Mouse (Mus musculus) cerebellum, adult 8-10 months (tissue): Measurements from ENCODE around the gene Plekha3.
A peak's percentile ranks its signal among the peaks of the same experiment; 100 is the strongest.

Experiments
- DNase-seq: peaks from one replicate; pipeline ENCODE4 v3.0.0; 2022

Plekha3 gene

DNA sequence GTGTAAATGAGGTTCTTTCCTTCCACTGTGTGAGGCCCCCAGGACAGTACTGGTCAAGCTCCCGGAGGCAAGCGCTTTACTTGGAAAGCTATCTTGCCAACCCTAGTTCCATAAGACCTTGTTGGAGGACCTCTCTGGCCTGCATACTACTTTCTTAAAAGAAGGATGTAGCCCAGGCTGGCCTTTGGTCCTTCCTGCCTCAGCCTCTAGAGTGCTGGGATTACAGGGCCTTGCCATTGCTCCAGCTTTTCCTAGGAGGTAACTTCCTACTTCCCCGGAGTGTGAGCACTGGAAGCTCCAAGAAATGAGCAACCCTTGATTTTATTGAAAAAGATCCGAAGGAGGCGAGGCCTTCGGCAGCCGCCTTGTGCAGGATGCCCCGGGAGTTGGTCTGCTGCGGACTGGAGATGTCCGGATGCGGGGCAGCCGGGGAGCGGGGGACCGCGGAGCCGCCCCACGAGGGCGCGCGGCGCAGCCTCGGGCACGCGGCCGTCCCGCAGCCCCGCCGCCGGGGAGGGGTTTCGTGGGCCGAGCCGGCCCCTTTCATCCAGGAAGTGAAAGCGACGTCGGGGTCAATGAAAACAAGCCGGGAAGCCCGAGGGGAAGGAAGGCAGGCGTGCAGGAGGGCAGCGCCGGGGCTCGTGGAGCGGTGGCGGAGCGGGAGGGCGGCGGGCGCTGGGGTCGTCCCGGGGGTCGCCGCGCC, at the start of gene Plekha3:
Gene Plekha3, plus strand, starts transcription at position 557 of the 703 bp plus-strand sequence.
- DNase-seq = peak; percentile 82

DNA sequence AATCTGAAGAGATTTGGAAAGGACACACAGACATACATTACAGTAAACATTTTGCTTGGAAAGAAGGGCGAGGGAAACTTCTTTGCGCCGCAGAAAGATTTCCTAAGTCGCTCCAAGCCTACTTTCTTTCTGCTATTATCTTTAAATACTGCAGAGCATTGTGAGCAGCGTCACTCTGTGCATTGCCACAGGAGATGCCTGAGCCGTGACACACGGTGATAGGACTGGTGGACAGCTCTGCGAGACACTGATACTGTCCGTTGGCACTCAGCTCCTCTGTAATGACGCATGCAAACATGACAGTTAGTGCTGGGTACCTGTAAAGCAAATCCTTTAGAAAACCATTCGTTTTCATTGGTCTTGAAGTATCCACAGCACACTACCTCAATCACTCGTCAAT, 44.8 kb upstream of the Plekha3 start:
- DNase-seq = no peak

DNA sequence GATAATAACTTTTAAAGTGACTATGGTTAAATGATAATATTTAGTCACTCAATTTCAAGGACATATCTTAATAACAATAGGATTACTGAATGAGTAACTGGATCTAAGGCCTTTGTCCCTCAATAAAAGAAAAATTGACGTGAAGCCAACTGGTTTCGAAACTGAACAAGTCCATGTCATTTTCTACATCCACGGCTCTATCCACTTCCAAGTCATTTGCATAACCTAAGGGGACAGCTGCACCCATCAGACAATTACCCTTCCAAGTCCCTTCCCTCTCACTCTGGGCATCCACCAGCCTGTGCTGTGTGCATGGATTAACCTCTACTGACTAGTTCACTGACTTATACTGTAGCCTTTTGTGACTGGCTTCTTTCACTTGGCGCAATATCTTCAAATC, 43.5 kb upstream of the Plekha3 start:
- no peak for DNase-seq

DNA sequence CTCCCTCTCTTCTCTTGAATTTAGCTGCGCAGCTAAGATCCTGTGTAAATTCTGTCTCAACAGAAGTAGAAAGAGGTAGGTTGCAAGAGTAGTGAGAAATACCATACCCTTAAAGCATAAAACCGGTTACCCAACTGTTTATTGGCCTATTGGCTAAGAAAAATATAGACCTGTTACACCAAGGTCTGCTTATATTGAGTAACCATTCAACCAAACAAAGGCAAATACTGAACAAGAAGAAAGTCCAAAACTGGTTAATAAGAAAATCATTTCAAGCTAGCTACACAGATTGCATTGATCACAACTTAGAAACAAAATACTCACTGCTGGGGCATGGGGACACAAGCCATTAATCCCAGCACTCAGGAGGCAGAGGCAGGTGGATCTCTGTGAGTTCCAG, 35.4 kb upstream of the Plekha3 start:
- no peak for DNase-seq

DNA sequence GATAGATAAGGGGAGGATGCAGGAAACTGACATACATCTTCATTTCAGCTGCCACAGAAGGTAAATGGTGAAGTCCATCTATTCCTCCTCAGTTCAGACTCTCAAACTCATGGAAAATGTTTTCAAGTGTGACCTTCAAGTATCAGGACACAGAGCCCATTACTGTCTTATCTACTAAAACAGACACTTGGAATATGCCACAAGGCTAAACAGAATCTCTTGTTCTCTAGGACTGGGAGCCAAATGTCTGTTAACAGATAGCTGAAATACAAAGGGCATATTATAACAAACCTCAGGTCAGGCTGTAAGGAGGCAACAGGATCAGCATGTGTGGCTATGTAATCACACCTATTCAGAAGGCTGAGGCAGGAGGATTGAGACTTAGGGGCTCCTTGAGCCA, 31.3 kb upstream of the Plekha3 start:
- no peak for DNase-seq

DNA sequence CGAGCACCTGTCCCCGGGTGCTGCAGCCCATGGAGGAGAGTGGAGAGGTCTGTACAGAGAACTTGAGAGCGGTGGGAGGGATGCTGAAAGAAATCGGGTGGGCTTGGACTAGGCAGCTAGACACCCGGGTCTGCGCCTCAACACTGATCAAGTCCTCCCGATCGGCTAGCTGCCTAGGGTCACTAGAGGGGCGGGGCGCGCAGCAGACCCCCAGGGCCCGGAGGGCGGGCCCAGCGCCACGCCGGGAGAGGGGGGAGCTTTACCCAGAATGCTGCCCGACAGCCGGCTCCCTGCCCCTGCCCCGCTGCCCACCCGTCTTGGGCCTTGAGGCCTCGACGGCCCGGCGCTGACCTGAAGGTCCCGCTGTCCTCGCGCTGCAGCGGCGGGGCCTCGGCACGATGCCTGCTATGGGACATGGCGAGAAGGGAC, 27.6 kb upstream of the Plekha3 start:
- DNase-seq = peak; percentile 34

DNA sequence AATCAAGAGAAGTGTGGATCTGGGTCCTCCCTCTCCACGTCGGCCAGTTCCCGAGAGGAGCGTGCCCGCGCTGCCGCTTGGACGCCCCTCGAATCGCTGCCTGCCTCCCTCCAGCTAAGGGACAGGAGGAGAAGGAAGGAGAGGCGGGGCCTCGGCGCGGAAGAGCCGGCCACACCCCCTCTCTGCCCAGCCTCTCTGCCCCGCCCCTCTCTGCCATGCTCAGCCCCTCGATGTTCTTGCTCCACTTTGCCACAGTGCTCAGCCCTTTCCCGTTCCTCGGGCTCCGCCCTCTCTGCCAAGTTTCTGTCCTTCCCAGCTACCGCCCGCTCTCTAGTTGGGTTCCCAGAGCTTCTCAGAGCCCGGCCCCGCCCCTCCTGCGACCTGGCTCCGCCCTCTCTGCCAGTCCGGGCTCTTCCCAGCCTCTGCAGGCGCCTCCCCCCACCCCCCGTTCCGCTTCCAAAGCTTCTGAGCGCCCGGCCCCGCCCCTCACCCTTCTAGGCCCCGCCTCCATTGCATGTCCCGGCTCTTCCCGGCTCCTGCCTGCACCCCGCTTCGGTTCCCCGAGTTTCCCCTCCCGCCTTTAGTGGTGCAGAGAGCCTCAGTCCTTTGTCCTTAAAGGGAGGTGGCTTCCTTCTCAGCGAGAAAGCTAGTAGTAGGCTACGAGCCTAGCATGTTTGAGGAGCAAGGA, 27.1 kb upstream of the Plekha3 start, which contains the start of the genes Prkra and Pjvk:
Gene Prkra, minus strand, starts transcription at position 133 of the 688 bp plus-strand sequence.
Gene Pjvk, plus strand, starts transcription at position 594 of the 688 bp plus-strand sequence.
- peak; percentile 99 for DNase-seq

DNA sequence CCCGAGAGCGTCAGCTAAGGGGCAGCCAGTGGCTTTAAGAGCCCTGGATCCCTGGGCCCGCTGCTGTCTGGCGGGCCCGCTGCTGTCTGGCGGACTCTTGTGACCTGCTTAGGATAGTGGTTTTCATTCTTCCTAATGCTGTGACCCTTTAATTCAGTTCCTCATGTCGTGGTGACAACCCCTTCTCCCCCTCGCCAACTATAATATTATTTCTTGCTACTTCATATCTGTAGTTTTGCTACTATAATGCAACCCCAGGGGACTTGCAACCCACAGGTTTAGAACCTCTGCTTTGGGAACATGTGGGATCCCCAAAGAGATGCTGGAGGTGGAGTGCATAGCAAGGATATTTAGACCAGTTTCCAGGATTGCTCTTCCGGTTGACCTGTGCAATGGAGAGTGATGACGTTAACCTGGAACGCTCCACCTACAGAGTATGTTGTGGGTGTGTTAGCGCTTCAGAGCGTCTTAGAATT, 26.4 kb upstream of the Plekha3 start:
- peak; percentile 36 for DNase-seq

DNA sequence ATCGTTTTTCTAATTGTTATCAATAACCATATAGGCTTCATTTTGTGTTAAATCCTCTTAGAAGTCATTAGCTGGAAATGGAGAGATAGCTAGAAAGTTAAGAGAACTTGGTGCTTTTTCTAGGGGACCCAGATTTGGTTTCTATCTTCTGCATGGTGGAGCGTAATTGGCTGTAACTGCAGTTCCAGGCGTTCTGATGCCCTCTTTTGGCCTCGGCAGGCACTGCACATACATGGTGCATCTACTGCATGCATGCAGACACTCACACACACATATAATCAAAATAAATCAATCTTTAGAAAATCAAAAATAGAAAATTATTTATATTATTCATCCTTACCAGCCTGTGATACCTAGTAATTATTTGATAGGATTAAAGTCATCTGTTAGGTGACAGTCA, 22.0 kb upstream of the Plekha3 start:
- DNase-seq = no peak

DNA sequence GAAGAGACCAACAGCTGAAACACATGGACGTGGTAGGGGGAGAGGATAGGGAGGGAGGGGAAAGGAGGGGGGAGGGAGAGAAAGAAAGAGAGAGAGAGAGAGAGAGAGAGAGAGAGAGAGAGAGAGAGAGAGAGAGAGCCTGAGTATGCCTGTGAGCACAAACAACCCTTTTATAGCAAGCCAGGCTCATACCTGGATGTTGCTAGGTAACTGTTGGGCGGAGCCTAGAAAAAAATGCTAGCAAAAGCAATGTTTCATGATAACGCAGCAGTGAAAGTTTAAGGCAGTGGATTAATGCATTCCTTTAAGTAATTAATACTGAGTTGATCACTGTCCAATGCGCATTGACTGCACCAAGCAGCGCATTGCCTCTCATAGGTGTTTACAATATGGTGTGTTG, 20.4 kb upstream of the Plekha3 start:
- DNase-seq = no peak

DNA sequence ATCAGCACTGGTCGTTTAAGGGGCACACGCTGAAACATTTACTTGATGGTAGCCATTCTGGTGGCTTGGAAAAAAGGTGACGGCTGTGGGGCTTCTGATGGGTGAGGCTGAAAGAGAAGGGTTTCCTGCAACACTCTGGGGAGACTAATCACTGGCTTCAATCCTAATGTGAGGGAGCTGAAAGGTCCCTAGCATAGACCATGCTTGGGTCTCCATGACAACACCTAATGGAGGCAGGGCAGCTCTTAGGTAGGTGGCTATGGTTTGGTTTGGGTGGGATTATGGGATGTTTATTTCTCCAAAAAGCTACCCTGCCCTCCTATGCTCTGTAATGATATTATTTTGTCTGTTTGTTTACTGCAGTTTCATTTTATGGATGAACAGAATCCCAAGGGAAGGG, 19.6 kb upstream of the Plekha3 start:
- no peak for DNase-seq

DNA sequence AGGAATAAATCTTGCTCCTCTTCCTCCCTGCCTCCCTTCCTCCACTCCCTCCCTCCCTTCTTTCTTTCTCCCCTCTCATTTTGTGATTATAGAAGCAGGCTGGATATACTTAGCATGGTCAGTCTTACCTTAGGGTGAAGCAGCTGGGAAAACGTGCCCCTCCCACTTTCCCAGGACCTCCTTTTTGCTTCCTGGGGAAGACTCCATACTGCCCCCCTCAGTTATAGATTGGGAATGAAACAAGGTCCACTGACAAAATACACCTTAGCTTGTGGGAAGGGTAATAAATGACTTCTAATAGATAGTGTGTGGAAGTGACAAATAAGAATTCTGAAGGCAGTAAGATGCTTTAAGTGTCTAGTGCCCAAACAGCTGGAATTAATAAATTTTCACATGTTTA, 19.1 kb upstream of the Plekha3 start:
- DNase-seq = no peak

DNA sequence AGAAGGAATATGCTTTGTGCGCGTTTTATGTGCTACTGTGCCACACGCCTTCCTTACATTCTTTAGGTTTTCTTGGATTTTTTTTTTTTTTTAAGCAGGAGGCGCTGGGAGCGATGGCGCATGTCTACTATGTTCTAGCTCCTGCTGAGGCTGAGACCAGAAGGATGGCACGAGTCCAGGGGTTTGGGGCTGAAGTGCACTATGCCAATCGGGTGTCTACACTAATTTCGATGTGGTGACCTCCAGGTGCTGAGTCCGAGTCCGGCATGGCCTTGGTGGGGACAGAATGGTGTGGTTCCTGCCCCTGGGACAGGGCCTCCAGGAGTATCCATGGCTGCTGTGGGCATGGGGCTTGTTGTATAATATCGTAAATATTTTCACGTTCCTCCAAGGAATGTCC, 16.5 kb upstream of the Plekha3 start:
- DNase-seq = no peak

DNA sequence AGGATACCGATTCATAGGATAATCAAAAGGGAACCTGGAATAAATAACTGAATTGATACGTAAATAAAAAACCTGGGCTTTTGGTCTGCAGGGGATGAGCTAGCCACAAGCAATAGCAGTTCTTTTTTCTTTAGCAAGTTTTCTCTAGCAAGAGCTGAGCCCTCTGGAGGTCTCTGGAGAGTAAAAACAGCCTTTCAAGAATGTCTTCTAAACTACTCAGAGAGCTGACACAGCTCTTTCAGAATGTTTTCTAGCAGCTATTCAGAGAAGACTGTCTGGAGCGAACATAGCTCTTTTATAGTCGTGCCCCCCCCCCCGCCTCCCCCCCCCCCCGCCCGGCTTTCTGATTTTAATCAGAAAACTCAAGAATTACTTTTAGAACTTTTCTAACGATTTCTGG, 15.7 kb upstream of the Plekha3 start:
- no peak for DNase-seq

DNA sequence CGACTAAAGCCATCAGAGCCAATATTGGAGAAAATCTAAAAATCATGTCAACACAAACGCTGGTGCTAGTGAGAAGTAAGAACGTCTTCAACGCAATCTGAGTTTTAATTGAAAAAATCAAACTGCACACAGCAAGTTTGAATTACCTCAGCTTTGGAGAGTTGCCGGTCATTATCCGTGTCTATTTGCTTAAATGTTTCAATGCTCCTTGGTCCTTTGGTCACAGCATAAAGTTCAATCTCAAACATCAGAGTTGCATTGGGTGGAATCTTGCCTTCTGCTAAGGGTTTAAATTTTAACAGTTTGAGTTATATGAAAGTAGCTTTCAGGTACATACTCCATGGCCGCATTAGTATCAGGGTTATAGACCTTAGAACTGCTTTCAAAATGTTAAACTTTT, 9.6 kb upstream of the Plekha3 start:
- DNase-seq = no peak

DNA sequence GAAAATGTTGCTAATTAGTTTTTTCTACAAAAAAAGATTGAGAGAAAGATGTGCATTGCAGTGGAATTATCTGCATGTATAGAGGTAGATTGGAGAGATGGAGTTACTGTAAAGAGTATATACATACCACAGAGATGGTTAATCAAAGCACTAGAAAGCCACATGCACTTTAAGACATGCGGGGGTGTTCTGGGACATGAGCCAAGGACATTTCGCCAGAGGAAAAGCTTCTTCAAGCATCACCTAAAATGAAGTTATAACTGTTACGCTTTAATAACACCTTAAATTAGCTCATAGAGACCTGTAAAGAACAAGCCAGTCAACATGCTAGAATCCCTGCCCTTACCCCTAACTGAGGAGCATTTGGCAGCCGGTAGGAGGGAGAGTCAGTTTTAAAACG, 7.9 kb upstream of the Plekha3 start:
- DNase-seq = no peak

DNA sequence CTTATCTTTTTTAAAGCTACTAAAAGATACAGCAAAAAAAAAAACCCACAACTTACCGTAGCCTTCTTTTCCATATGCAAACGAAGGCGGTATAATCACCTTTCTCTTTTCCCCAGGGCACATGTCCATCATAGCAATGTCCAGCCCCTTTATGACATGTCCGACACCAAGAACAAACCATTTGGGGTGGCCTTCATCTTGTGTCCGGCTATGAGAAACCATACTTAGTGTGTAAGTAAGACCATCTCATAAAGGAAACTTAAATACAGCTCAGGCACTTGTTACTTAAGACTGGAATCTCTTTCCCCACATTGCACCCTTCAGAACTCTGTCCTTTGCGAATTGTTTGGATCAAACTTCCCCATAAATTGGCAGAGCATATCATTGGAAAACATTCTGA, 3.4 kb upstream of the Plekha3 start:
- DNase-seq = no peak

DNA sequence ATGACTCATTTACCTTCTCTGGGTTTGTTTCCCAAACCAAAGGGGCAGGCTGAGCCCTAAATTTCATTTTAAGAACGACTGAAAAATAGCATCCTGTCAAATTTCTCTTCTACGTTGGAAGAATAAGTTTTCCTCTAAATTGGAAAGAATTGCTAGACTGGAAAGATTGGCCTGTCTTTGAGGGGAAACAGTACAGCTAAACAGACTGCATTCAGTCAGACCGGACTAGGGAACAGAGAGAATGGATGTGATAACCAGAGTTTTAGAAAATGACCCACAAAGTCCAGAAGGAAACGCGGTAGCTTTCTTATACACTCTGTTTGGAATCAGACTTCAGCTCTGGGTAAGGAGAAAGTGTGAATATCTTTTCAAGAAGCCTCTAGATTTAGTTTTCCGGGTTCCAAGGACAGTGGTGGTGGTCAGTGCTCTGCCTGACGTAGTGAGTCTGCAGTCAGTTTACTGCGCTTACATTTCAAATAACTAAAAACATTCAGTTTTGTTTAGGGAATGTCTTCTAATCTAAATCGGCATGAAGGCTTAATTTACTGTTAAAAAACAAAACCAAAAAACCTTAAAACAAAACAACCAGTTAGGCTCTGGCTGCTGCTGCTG, 2.8 kb upstream of the Plekha3 start:
- no peak for DNase-seq

DNA sequence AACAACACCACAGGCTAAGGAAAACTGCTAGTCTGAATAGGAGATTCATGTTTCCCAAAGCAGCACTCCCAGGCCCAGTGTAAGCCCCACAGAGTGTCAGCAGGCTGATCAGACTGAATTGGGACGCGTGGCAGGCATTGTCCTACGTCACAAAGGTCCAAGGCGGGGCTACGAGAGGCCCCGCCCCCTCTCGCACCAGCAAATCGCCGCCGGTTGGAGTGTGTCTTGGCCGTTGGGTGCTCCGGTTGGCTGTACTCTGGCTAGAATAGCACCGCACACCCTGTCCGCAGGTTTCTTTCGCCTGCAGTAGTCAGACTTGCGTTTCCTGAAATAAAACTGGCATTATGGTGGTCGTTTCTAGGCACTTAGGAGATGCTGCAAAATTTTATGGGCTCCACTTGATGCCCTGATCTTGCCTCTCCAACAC, 2.1 kb upstream of the Plekha3 start, which contains the start of gene Fkbp7:
Gene Fkbp7, minus strand, starts transcription at position 151 of the 427 bp plus-strand sequence.
- peak; percentile 93 for DNase-seq

DNA sequence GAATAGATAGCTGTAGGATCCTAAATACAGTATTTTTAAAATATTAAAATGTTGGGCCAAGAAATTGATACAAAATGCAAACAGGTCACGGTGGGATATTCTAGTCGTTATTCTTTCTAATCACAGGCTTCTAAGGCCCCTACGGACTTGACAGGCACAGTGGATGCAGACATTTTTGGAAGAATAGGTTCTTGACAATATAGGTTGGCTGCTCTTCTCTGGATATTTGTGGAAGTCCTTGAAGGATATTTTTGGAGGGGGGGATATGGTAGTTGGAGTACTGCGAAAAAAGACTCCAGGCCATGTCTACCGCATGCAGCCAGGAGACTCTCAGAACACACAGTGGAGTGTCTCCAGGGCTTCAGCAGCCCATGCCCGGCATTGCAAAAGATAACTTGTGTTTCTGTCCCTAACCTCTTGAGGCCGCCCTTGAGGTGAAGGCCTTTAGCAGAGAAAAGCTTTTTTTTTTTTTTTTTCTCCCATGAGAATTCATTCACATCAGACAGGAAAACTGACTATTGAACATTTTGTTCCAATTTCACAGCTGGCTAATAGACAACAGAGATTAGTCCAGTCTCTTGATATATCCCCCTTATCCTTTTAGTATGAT, 1.5 kb upstream of the Plekha3 start:
- peak; percentile 17 for DNase-seq

DNA sequence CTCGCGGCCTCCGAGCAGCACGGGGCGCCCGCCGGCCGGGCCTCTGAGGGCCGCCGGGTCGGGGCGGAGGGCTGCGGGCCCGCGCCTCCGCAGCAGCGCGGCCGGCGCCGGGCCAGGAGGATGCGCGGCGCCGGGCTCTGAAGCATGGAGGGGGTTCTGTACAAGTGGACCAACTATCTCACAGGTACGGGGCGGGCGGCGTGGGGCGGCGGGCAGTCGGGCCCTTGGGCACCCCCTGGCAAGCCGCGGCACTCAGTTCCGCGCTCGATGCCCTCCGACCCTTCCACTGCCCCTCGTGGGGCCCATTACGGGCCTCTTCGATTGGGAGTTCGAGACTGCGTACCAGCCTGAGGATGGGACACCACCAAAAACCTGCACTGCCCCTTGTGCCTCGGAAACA, 370 bp downstream of the Plekha3 start:
- DNase-seq = peak; percentile 25

DNA sequence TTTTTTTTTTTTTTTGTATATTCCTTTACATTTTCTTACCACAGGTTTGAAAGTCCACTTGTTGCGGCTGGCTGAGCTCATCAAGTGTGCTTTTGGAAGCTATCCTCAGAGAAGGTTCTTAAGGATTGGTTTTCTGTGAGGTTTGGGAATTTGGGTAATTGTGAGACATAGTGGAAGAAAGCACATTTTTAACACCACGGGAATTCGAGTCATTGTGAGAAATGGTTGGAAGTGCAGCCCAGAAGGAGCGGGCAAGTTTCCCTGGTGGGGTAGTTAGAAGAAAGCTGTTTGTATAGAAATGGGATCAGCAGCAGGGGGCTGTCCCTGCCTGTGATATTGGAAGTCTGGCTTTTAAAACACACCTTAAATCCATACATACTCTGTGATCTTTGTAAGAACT, 868 bp downstream of the Plekha3 start:
- no peak for DNase-seq
